Mouse (Mus musculus) intestine, embryonic 16.5 days (tissue): ENCODE measurements around the gene Rassf3. TPM values are rescaled to one million over a fixed set of nuclear protein-coding genes. Genes with fewer than 3 reads are reported as not detected.

Experiments
- ATAC-seq: fragments of 200-750 bp; cut with Nextera tagmentation; 2 replicates; pipeline ENCODE4 v1.8.0; 2017; ENCODE audit warnings: moderate TSS enrichment, moderate library complexity
- H3K27ac ChIP-seq: fragments of 300-500 bp; sonication (generic); 2 replicates; pipeline ENCODE4 v1.5.1; 2014; ENCODE audit warnings: mild to moderate bottlenecking, low read length
- H3K27me3 ChIP-seq: fragments of 300-500 bp; sonication (generic); replicated peaks from 2 replicates; pipeline ENCODE4 v1.6.1; 2014; ENCODE audit warnings: low read length, control low read depth, mixed read lengths; ENCODE audit not compliant: control insufficient read depth, insufficient read depth
- H3K36me3 ChIP-seq: fragments of 300-500 bp; sonication (generic); 2 replicates; pipeline ENCODE4 v1.6.1; 2014; ENCODE audit warnings: low read length, control low read depth; ENCODE audit not compliant: control insufficient read depth, insufficient read depth
- H3K4me1 ChIP-seq: fragments of 300-500 bp; sonication (generic); 2 replicates; pipeline ENCODE4 v1.6.1; 2014; ENCODE audit warnings: low read length, control low read depth, mixed read lengths; ENCODE audit not compliant: control insufficient read depth, insufficient read depth
- H3K4me2 ChIP-seq: fragments of 300-500 bp; sonication (generic); 2 replicates; pipeline ENCODE4 v1.6.1; 2014; ENCODE audit warnings: low read depth, low read length, control low read depth
- H3K4me3 ChIP-seq: fragments of 300-500 bp; sonication (generic); 2 replicates; pipeline ENCODE4 v1.5.1; 2014; ENCODE audit warnings: mild to moderate bottlenecking, low read length
- H3K9ac ChIP-seq: fragments of 300-500 bp; sonication (generic); 2 replicates; pipeline ENCODE4 v1.6.1; 2014; ENCODE audit warnings: low read depth, low read length
- H3K9me3 ChIP-seq: fragments of 300-500 bp; sonication (generic); 2 replicates; pipeline ENCODE4 v1.6.1; 2016; ENCODE audit warnings: low read length, control low read depth; ENCODE audit not compliant: control insufficient read depth
- WGBS: fragments of 180-500 bp; shearing (Covaris S2); extraction: QIAGEN DNeasy Blood & Tissue Kit; methylation state at CpG from one replicate; pipeline ENCODE4 v1.1.7; 2014; 5-methylcytosine and 5-hydroxymethylcytosine counted together
- polyA plus RNA-seq: library from polyadenylated mRNA; unstranded; fragments of >200 nt; fragmentation: Nextera tagmentation; extraction: Ambion mirVana; gene quantifications from 2 replicates; pipeline ENCODE4 v1.2.1, GENCODE M21; 2015

The Rassf3 gene
- polyA plus RNA-seq, 1 experiment from 2014 or later: 15.7 TPM

DNA sequence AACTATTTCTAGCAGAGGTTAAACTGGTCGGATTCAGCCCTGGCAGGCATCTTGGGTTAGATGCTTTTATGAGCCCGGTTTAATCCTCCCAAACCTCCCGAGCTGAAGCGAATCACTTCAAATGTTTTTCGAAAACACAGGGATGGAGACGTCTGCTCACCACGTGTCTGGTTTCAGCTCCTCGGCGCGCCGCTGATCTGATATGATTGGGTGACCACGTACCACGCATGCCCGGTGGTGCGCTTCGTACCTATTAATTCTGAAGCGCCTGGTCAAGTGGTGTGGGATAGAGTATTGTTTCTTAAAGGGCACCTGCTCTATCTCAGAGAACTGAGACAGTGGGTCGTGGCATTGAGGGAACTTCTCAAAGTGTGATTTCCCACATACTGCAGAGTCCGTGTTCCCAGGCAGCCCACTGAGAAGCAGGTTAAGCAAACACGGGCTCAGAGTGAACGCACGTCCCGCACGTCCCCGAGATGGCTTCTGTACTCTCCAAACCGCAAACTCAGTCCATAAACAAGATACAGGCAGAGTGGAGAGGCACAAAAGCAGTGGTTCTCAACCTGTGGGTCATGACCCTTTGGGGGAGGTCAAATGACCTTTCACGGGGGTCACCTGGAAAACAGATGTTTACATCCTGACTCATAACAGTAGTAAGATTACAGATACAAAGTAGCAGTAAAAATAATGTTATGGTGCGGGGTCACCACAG, 40.4 kb downstream of the Rassf3 start:
- peak overlapping the region; percentile 39 for H3K4me2 ChIP-seq
- no peak overlapping the region; the same call in 1 of the 2 replicates for H3K27ac ChIP-seq
- H3K4me3 ChIP-seq: no peak overlapping the region
- ATAC-seq: no peak; the same call in 1 of the 2 replicates
- H3K4me1 ChIP-seq: peaks cover 65% of the 10 kb centered on the region
- 38% methylated on average over 28 of the region's 28 CpGs for WGBS
- H3K36me3 ChIP-seq: no peaks in the 10 kb centered on the region
- H3K9me3 ChIP-seq: no peaks in the 10 kb centered on the region
- H3K27me3 ChIP-seq: no peaks in the 10 kb centered on the region
- 0 out of 2 replicates have a peak overlapping the region, but pooled peaks have one; percentile 19 for H3K9ac ChIP-seq

DNA sequence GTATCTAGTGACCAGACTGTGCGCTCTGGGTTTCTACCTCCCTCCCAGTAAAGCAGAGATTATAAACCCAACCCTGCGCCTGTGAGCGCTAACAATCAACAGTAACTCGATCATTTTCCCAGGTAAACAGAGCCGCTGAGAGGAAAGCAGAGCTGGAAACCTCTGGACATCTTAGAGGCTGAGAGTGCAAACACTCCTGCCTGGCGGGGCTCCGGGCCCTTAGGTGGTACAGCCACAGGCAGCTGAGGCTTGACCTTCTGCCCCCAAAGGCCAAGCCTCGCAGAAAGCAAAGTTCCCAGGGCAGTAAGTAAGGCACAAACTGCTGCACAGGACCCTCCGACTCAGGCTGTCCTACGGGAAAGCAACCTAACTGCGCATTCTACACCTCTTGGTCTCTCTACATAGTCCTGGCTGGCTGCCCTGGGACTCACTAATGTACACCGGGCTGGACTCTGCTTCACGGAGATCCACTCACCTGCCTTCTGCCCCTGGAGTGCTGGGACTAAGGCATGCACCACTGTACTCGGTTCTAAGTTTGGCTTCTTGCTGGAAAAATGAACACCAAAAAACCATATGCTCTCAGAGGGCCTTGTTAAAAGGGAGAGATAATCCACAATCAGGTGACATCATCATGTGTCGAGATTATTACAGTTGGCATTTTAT, 41.6 kb downstream of the Rassf3 start:
- H3K9me3 ChIP-seq: no peaks in the 10 kb centered on the region
- H3K27me3 ChIP-seq: no peaks in the 10 kb centered on the region
- H3K36me3 ChIP-seq: no peaks in the 10 kb centered on the region
- H3K4me3 ChIP-seq: no peak overlapping the region
- peak overlapping the region; percentile 34 for H3K27ac ChIP-seq
- 55% methylated on average over 15 of the region's 15 CpGs for WGBS
- peaks cover 71% of the 10 kb centered on the region for H3K4me1 ChIP-seq
- no peak for ATAC-seq
- H3K4me2 ChIP-seq: no peak overlapping the region
- H3K9ac ChIP-seq: no peak overlapping the region

DNA sequence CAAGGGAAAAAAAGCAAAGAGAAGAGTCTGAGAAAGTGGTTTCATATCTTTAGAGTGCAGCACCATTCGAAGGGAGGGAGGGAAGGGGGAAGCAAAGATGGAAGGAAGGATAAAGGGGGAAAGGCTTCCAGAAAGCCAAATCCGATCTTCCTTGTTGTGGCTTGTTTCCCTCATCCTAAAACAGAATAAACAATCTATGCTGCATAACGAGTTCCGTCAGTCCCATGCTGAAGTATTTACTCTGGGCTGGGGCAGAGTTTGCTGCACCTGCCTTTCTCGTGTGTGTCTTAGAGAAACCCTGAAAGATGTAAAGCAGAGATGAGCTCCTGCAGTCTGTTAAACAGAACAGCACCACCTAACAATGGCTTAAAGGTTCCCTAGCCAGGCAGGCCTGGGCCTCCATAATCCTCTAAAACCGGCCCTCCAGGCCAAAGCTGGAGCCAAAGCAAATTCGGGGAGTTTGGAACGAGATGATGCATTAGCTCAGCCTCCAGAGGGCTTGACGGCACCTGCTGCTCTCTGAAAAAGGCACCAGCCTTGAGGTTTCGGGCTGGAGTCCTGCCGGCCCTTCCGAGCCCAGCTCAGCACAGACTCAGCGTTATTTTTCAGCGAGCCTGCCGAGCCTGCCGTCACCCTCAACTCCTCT, 43.4 kb downstream of the Rassf3 start:
- H3K27ac ChIP-seq: peak overlapping the region; percentile 65
- H3K9me3 ChIP-seq: no peaks in the 10 kb centered on the region
- H3K4me1 ChIP-seq: peaks cover 81% of the 10 kb centered on the region
- H3K4me3 ChIP-seq: no peak overlapping the region
- no peaks in the 10 kb centered on the region for H3K27me3 ChIP-seq
- ATAC-seq: no peak
- H3K36me3 ChIP-seq: no peaks in the 10 kb centered on the region
- H3K9ac ChIP-seq: peak overlapping the region; percentile 34
- WGBS: 31% methylated on average over 16 of the region's 16 CpGs
- peak overlapping the region; percentile 4 for H3K4me2 ChIP-seq

DNA sequence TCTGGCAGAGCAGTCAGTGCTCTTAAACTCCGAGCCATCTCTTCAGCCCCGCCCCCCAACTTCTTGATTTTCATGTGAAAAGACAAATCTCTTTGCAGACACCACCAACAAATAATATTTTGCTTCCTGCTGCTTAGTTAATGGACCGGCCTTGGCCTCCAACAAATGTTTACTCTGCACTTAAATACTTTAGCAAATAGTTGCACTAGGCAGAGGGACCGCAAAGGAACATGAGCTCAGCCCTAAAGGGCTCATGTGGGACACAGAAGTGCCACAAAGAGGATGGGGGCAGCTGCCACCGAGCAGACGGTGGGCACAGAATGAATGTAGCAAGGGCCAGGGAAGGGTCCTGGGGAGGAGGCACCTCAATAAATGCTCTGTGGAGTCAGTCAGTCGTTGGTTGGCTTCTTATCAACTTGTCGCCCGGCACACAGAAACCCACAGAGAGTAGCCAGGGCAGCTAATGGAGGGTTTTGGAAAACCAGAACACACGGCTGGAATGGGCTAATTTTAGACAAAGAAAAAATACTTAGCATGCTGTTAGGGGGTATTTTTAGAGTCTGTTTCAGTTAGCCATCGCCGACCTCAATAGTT, 44.0 kb downstream of the Rassf3 start:
- Histone ChIP-seq H3K4me3 (peak overlapping the region; percentile 1; the same call in 1 of the 2 replicates), H3K36me3 (no peaks in the 10 kb centered on the region), H3K9ac (peak overlapping the region; percentile 34), H3K27me3 (no peaks in the 10 kb centered on the region), H3K4me1 (peaks cover 85% of the 10 kb centered on the region), H3K27ac (peak overlapping the region; percentile 81), H3K9me3 (no peaks in the 10 kb centered on the region), H3K4me2 (peak overlapping the region; percentile 4)
- 0 out of 2 replicates have a peak, but pooled peaks have one; percentile 8 for ATAC-seq
- 24% methylated on average over 12 of the region's 12 CpGs for WGBS

DNA sequence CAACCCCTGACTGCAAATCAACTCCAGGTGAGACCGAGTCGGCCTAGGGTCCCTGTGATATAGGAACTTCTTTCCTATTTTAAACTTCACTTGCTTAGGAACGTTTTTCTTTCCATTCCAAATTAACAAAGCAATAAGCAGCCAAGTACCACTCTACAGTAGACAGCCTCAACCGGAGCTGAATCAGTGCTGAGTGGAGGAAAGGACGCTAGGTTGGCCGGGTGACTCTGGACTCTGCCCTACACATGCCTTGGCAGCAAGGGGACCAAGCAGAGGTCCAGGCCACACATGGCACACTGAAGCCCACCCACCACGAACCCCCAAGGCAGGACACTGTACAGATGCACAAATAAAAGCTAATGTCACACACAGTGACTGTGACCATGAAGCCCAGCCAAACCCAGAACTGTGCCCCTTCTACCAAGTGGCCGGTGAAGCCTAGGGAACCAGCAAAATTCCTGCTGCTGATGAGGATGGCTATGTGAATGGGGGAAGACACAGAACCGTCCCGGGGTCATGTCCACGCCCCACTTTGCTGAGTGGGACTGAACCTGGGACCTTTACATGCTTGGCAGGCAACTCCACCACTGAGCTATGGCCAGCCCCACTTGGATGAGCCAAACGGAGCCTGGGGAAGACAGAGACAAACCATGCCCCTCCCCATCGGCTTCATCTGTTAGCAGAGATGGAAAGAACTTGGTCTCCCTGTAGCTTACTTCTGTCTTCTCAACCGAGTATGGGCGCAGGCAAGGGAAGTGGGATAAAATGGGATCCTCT, 45.2 kb downstream of the Rassf3 start:
- H3K9ac ChIP-seq: no peak overlapping the region
- no peaks in the 10 kb centered on the region for H3K27me3 ChIP-seq
- peak overlapping the region; percentile 81 for H3K27ac ChIP-seq
- ATAC-seq: no peak
- peaks cover 81% of the 10 kb centered on the region for H3K4me1 ChIP-seq
- H3K4me3 ChIP-seq: no peak overlapping the region
- WGBS: 65% methylated on average over 15 of the region's 15 CpGs
- H3K9me3 ChIP-seq: no peaks in the 10 kb centered on the region
- no peak overlapping the region for H3K4me2 ChIP-seq
- no peaks in the 10 kb centered on the region for H3K36me3 ChIP-seq

DNA sequence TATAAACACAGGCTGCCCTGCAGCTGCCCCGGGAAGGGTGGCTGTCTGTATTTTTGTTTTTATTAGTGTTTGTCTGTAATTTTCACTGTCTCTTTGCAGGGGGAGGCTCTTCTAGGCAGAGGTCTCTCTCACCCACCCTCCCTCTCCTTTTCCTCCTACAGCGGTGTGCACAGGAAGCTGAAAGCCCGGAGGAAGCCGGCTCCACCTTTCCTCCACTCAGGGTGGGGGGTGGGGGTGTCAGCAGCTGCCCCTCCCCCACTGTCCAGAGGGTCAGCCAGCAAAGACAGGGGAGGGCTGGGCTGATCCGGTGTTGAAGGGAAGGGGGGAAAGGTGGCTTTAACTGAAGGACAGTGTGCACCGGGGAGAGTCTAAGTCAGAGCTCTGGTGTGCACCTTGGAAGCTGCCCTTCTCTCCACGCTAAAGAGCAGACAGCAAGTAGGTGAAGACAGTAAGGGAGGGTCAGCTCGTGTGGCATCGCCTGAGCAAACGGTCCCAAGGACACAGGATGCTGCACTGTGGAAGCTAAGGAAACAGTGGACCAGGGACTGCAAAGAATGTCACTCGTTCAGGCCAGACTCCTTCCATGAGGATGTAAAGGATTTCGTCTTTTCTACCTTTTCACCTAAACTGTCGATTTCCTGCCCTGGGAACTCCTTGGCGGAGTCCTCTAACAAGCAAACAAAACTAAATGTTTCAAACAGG, 46.0 kb downstream of the Rassf3 start:
- Histone ChIP-seq H3K27ac (peak overlapping the region; percentile 81), H3K4me3 (no peak overlapping the region), H3K4me2 (peak overlapping the region; percentile 26), H3K4me1 (peaks cover 81% of the 10 kb centered on the region), H3K9me3 (no peaks in the 10 kb centered on the region), H3K27me3 (no peaks in the 10 kb centered on the region), H3K9ac (peak overlapping the region; percentile 51; the same call in 1 of the 2 replicates), H3K36me3 (no peaks in the 10 kb centered on the region)
- no peak for ATAC-seq
- 20% methylated on average over 14 of the region's 14 CpGs for WGBS

DNA sequence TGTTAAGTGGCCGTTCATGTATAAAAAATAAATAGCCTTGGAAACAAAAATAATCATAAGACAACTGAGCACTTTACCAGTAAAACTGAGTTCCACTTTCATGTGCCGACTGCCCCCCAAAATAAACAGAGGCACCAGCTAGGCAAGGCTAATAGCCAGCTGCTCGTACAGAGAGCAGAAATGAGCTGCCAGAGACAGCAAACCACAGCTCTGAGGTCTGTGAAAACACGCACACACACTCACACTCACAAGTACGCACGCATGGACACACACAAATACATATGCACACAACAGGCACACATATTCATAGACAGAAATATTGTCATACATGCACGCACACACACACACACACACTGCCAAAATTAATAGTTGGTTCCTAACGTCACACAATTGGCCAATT, 46.6 kb downstream of the Rassf3 start:
- Histone ChIP-seq H3K9me3 (no peaks in the 10 kb centered on the region), H3K4me1 (peaks cover 81% of the 10 kb centered on the region), H3K36me3 (no peaks in the 10 kb centered on the region), H3K4me2 (peak overlapping the region; percentile 26; the same call in 1 of the 2 replicates), H3K9ac (peak overlapping the region; percentile 51; the same call in 1 of the 2 replicates), H3K27ac (peak overlapping the region; percentile 81), H3K27me3 (no peaks in the 10 kb centered on the region), H3K4me3 (no peak overlapping the region)
- WGBS: 23% methylated on average over 8 of the region's 8 CpGs
- ATAC-seq: no peak

DNA sequence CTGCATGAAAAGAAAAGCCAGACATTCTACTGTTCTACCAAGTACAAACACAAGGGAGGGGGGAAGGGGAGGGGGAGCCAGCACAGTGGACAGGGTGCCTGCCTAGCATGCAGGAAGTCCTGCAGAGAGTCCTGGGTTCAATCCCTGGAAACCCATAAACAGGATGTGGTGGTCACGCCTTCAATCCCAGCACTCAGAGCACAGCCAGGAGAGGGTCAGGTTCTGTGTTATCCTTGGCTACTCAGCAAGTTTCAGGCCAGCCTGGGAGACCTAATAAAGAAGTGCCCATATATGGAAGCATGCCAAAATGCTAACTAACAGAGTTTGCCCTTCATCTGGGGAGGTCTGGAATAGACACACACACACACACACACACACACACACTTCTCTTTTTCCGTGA, 47.1 kb downstream of the Rassf3 start:
- peak overlapping the region; percentile 81 for H3K27ac ChIP-seq
- no peak overlapping the region for H3K4me3 ChIP-seq
- no peak overlapping the region for H3K4me2 ChIP-seq
- H3K9ac ChIP-seq: no peak overlapping the region
- peaks cover 83% of the 10 kb centered on the region for H3K4me1 ChIP-seq
- WGBS: 16% methylated on average over 2 of the region's 2 CpGs
- ATAC-seq: peak; percentile 21
- H3K9me3 ChIP-seq: no peaks in the 10 kb centered on the region
- H3K27me3 ChIP-seq: no peaks in the 10 kb centered on the region
- no peaks in the 10 kb centered on the region for H3K36me3 ChIP-seq
